Mouse (Mus musculus): ENCODE data around the gene Gm20937.
"Not testable (repeated sequence)": the region's sequence is repeated elsewhere in the genome, so short reads cannot be mapped to it uniquely, and the experiment has no call there.

Gene Gm20937

DNA sequence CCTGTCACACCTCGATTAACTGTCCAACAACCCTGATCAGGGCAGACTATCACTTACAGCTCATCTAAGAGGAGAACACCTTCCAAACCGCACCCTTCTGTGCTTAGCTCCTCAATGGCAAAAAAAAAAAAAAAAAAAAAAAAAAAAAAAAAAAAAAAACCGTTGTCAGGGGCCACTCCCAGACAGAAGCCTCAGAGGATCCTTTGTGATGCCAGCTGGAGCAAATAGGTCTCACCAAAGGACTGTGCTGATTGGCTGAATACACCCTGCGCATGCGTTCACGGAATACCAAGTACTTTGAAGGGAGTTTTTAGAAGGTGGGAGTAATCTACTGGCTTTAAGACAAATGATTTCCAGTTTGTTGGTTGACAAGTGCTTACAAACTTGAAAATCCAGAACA, at the start of gene Gm20937:
TSS of gene Gm20937 (minus strand) at position 101 of the 400 bp plus-strand sequence.
- DNase-seq (ENCODE audit: low read depth), result not testable (repeated sequence)
